Mouse (Mus musculus): ENCODE data around the gene Fstl3. TPM values are rescaled to one million over a fixed set of nuclear protein-coding genes. Genes with fewer than 3 reads are reported as not detected.

The Fstl3 gene
- total and polyA plus RNA-seq, 3 experiments, result 0.05 to 0.22 TPM; not detected in 1

DNA sequence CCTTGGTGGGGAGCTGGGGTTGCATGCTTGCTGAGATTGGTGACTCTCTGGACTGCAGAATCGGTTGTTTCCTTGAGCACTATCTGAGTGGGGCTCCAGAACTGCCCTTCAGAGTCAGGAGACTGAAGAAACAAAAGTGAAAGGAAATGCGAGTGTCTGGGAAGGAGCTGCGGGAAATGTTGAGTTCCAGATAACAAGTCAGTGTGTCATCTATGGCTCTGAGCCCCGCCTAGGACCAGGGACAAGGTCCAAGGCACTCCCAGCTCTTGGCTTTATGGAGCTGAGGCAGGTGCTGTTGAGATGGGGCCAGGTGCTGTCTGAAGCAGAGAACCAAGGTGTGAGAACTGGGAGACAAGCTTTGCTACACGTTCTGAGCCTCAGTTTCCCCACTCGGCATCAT lies 47.3 kb downstream of the Fstl3 start:
- H3K9me3 ChIP-seq (replicated peaks), result no peaks in the 10 kb centered on the region
- TF ChIP-seq GATA1 (IDR thresholded peaks at IDR 0.05; ENCODE audit: borderline replicate concordance, low read length) (no peak), TAL1 (conservative IDR thresholded peaks at IDR 0.05; ENCODE audit: low read depth, low read length) (no peak), POLR2AphosphoS5 (IDR thresholded peaks at IDR 0.05; ENCODE audit: insufficient replicate concordance, low read depth, low read length) (no peak)
- H3K4me3 ChIP-seq (ENCODE audit: low read depth, low read length), result no peak overlapping the region
- H3K4me1 ChIP-seq (ENCODE audit: insufficient read depth, low read depth, low read length), result peaks cover 15% of the 10 kb centered on the region
- peaks cover 84% of the 10 kb centered on the region for H3K27me3 ChIP-seq (ENCODE audit: insufficient read depth, low read length)
- no peaks in the 10 kb centered on the region for H3K36me3 ChIP-seq (replicated peaks)
- ATAC-seq (ENCODE audit: extremely low read depth, insufficient number of reproducible peaks, low FRiP score, poor library complexity, severe bottlenecking) (no peak), DNase-seq (ENCODE audit: low spot score) (no peak)

DNA sequence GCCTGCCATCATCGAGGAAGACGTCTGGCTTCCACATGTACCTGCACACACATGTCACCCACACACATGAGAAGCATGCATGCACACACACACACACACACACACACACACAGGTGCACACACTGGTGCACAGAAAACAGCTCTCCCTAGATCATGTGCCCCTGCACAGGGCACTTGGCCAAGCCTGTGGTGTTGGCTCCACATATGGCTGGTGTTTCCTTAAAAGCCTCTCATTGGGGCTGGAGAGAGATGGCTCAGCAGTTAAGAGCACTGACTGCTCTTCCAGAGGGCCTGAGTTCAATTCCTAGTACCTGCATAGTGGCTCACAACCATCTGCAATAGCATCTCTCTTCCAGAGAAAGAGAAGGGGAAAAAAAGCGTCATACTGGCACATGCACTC lies 54.5 kb downstream of the Fstl3 start:
- no peak overlapping the region for H3K4me3 ChIP-seq (ENCODE audit: low read depth, low read length)
- TF ChIP-seq GATA2 (IDR thresholded peaks at IDR 0.05; ENCODE audit: borderline replicate concordance, low read depth, low read length), result no peak
- TF ChIP-seq GATA1 (IDR thresholded peaks at IDR 0.05; ENCODE audit: borderline replicate concordance, low read length), result no peak
- TF ChIP-seq TAL1 (conservative IDR thresholded peaks at IDR 0.05; ENCODE audit: low read depth, low read length), result no peak
- no peak for TF ChIP-seq POLR2AphosphoS5 (IDR thresholded peaks at IDR 0.05; ENCODE audit: insufficient replicate concordance, low read depth, low read length)
- no peak for TF ChIP-seq CTCF (IDR thresholded peaks at IDR 0.05; ENCODE audit: low read depth, low read length)
- no peaks in the 10 kb centered on the region for H3K9me3 ChIP-seq (replicated peaks)
- ATAC-seq (ENCODE audit: extremely low read depth, insufficient number of reproducible peaks, low FRiP score, poor library complexity, severe bottlenecking) (no peak), DNase-seq (ENCODE audit: low spot score) (no peak)
- peaks cover 54% of the 10 kb centered on the region for H3K27me3 ChIP-seq (ENCODE audit: insufficient read depth, low read length)
- no peaks in the 10 kb centered on the region for H3K36me3 ChIP-seq (replicated peaks)
- 0 out of 2 replicates have a peak, but pooled peaks cover 3% of the 10 kb centered on the region for H3K4me1 ChIP-seq (ENCODE audit: insufficient read depth, low read depth, low read length)

Other genes with a start within 250 kb of the Fstl3 start
Only the 20 nearest of the 34 such genes appear.
- gene Odf3l2, start 131.5 kb upstream of the Fstl3 start, total RNA-seq (2014; fragmentation: Nextera tagmentation), result not detected in 2 replicates
- gene Odf3l2, start 131.5 kb upstream of the Fstl3 start, total RNA-seq (2017), result 0.11 TPM in 1 of 2 replicates, not detected in the other
- not detected in 2 replicates for gene Odf3l2, start 131.5 kb upstream of the Fstl3 start, polyA plus RNA-seq (2012)
- not detected in 2 replicates for gene Madcam1, start 112.7 kb upstream of the Fstl3 start, total RNA-seq (2014; fragmentation: Nextera tagmentation)
- gene Madcam1, start 112.7 kb upstream of the Fstl3 start, total RNA-seq (2017), result not detected in 2 replicates
- gene Madcam1, start 112.7 kb upstream of the Fstl3 start, polyA plus RNA-seq (2012), result not detected in 2 replicates
- gene Tpgs1, start 107.9 kb upstream of the Fstl3 start, total RNA-seq (2014; fragmentation: Nextera tagmentation), result 13.9 and 20.2 TPM in 2 replicates
- gene Tpgs1, start 107.9 kb upstream of the Fstl3 start, total RNA-seq (2017), result 11.6 and 15.5 TPM in 2 replicates
- gene Tpgs1, start 107.9 kb upstream of the Fstl3 start, polyA plus RNA-seq (2012), result 78.0 and 91.9 TPM in 2 replicates
- gene Cdc34, start 95.1 kb upstream of the Fstl3 start, total RNA-seq (2014; fragmentation: Nextera tagmentation), result 81.7 and 86.7 TPM in 2 replicates
- gene Cdc34, start 95.1 kb upstream of the Fstl3 start, total RNA-seq (2017), result 132 and 136 TPM in 2 replicates
- 492 and 603 TPM in 2 replicates for gene Cdc34, start 95.1 kb upstream of the Fstl3 start, polyA plus RNA-seq (2012)
- not detected in 2 replicates for gene Gzmm, start 88.3 kb upstream of the Fstl3 start, total RNA-seq (2014; fragmentation: Nextera tagmentation)
- 0.33 and 0.46 TPM in 2 replicates for gene Gzmm, start 88.3 kb upstream of the Fstl3 start, total RNA-seq (2017)
- 0.19 and 0.28 TPM in 2 replicates for gene Gzmm, start 88.3 kb upstream of the Fstl3 start, polyA plus RNA-seq (2012)
- gene Bsg, start 72.8 kb upstream of the Fstl3 start, total RNA-seq (2014; fragmentation: Nextera tagmentation), result 742 and 832 TPM in 2 replicates
- 308 and 330 TPM in 2 replicates for gene Bsg, start 72.8 kb upstream of the Fstl3 start, total RNA-seq (2017)
- 872 and 1,137 TPM in 2 replicates for gene Bsg, start 72.8 kb upstream of the Fstl3 start, polyA plus RNA-seq (2012)
- 0.29 TPM in 1 of 2 replicates, not detected in the other for gene Hcn2, start 60.6 kb upstream of the Fstl3 start, total RNA-seq (2014; fragmentation: Nextera tagmentation)
- gene Hcn2, start 60.6 kb upstream of the Fstl3 start, total RNA-seq (2017), result 0.11 and 0.17 TPM in 2 replicates
- gene Hcn2, start 60.6 kb upstream of the Fstl3 start, polyA plus RNA-seq (2012), result 0.27 and 0.47 TPM in 2 replicates
- 44.5 and 50.5 TPM in 2 replicates for gene Polrmt, start 30.7 kb upstream of the Fstl3 start, total RNA-seq (2014; fragmentation: Nextera tagmentation)
- gene Polrmt, start 30.7 kb upstream of the Fstl3 start, total RNA-seq (2017), result 16.7 and 17.1 TPM in 2 replicates
- gene Polrmt, start 30.7 kb upstream of the Fstl3 start, polyA plus RNA-seq (2012), result 45.3 and 45.5 TPM in 2 replicates
- gene Fgf22, start 22.2 kb upstream of the Fstl3 start, total RNA-seq (2014; fragmentation: Nextera tagmentation), result not detected in 2 replicates
- 0.44 TPM in 1 of 2 replicates, not detected in the other for gene Fgf22, start 22.2 kb upstream of the Fstl3 start, total RNA-seq (2017)
- gene Fgf22, start 22.2 kb upstream of the Fstl3 start, polyA plus RNA-seq (2012), result not detected in 2 replicates
- gene Rnf126, start 10.3 kb upstream of the Fstl3 start, total RNA-seq (2014; fragmentation: Nextera tagmentation), result 109 and 129 TPM in 2 replicates
- 23.5 and 25.2 TPM in 2 replicates for gene Rnf126, start 10.3 kb upstream of the Fstl3 start, total RNA-seq (2017)
- 353 and 382 TPM in 2 replicates for gene Rnf126, start 10.3 kb upstream of the Fstl3 start, polyA plus RNA-seq (2012)
- gene Prss57, start 13.7 kb downstream of the Fstl3 start, total RNA-seq (2014; fragmentation: Nextera tagmentation), result not detected in 2 replicates
- 0.05 TPM in 1 of 2 replicates, not detected in the other for gene Prss57, start 13.7 kb downstream of the Fstl3 start, total RNA-seq (2017)
- not detected in 2 replicates for gene Prss57, start 13.7 kb downstream of the Fstl3 start, polyA plus RNA-seq (2012)
- not detected in 2 replicates for gene Palm, start 16.3 kb downstream of the Fstl3 start, total RNA-seq (2014; fragmentation: Nextera tagmentation)
- gene Palm, start 16.3 kb downstream of the Fstl3 start, total RNA-seq (2017), result 0.11 and 0.17 TPM in 2 replicates
- 0.42 and 0.44 TPM in 2 replicates for gene Palm, start 16.3 kb downstream of the Fstl3 start, polyA plus RNA-seq (2012)
- not detected in 2 replicates for gene Misp, start 43.7 kb downstream of the Fstl3 start, total RNA-seq (2014; fragmentation: Nextera tagmentation)
- 0.33 TPM in 1 of 2 replicates, not detected in the other for gene Misp, start 43.7 kb downstream of the Fstl3 start, total RNA-seq (2017)
- gene Misp, start 43.7 kb downstream of the Fstl3 start, polyA plus RNA-seq (2012), result not detected in 2 replicates
- 333 and 387 TPM in 2 replicates for gene Ptbp1, start 77.2 kb downstream of the Fstl3 start, total RNA-seq (2014; fragmentation: Nextera tagmentation)
- gene Ptbp1, start 77.2 kb downstream of the Fstl3 start, total RNA-seq (2017), result 168 and 190 TPM in 2 replicates
- gene Ptbp1, start 77.2 kb downstream of the Fstl3 start, polyA plus RNA-seq (2012), result 1,117 and 1,292 TPM in 2 replicates
- not detected in 2 replicates for gene Prtn3, start 97.2 kb downstream of the Fstl3 start, total RNA-seq (2014; fragmentation: Nextera tagmentation)
- 0.49 TPM in 1 of 2 replicates, not detected in the other for gene Prtn3, start 97.2 kb downstream of the Fstl3 start, total RNA-seq (2017)
- gene Prtn3, start 97.2 kb downstream of the Fstl3 start, polyA plus RNA-seq (2012), result 2.0 and 2.1 TPM in 2 replicates
- gene Plppr3, start 97.4 kb downstream of the Fstl3 start, total RNA-seq (2014; fragmentation: Nextera tagmentation), result not detected in 2 replicates
- 0.06 and 0.82 TPM in 2 replicates for gene Plppr3, start 97.4 kb downstream of the Fstl3 start, total RNA-seq (2017)
- gene Plppr3, start 97.4 kb downstream of the Fstl3 start, polyA plus RNA-seq (2012), result 0.13 and 0.20 TPM in 2 replicates
- not detected in 2 replicates for gene Elane, start 109.0 kb downstream of the Fstl3 start, total RNA-seq (2014; fragmentation: Nextera tagmentation)
- 0.23 TPM in 1 of 2 replicates, not detected in the other for gene Elane, start 109.0 kb downstream of the Fstl3 start, total RNA-seq (2017)
- 0.72 and 1.1 TPM in 2 replicates for gene Elane, start 109.0 kb downstream of the Fstl3 start, polyA plus RNA-seq (2012)
- gene Cfd, start 113.6 kb downstream of the Fstl3 start, total RNA-seq (2014; fragmentation: Nextera tagmentation), result not detected in 2 replicates
- not detected in 2 replicates for gene Cfd, start 113.6 kb downstream of the Fstl3 start, total RNA-seq (2017)
- not detected in 2 replicates for gene Cfd, start 113.6 kb downstream of the Fstl3 start, polyA plus RNA-seq (2012)
- gene Med16, start 131.7 kb downstream of the Fstl3 start, total RNA-seq (2014; fragmentation: Nextera tagmentation), result 12.0 and 14.0 TPM in 2 replicates
- 10.4 and 12.2 TPM in 2 replicates for gene Med16, start 131.7 kb downstream of the Fstl3 start, total RNA-seq (2017)
- 49.4 and 51.7 TPM in 2 replicates for gene Med16, start 131.7 kb downstream of the Fstl3 start, polyA plus RNA-seq (2012)
- gene Gm26602, start 133.6 kb downstream of the Fstl3 start, total RNA-seq (2014; fragmentation: Nextera tagmentation), result not detected in 2 replicates
- gene Gm26602, start 133.6 kb downstream of the Fstl3 start, total RNA-seq (2017), result not detected in 2 replicates
- 0.41 and 1.0 TPM in 2 replicates for gene Gm26602, start 133.6 kb downstream of the Fstl3 start, polyA plus RNA-seq (2012)